8 mouse cellular contexts compared by ENCODE assay signal in genomic region chr2:25333569-25333968, GRCm38 (mm10). TPM values are rescaled to one million over a fixed set of nuclear protein-coding genes. Genes with fewer than 3 reads are reported as not detected.
DNase-seq lines count a peak whose midpoint lies in the region; ATAC-seq and TF ChIP-seq lines count a peak whose summit lies in the region.

No protein-coding gene starts in this region.

- peaks cover 27% of the 10 kb centered on the region for H3K36me3 ChIP-seq in kidney, postnatal 0 days (ENCODE audit: insufficient read depth, low read length)
- peaks cover 44% of the 10 kb centered on the region for H3K36me3 ChIP-seq in embryonic facial prominence, embryonic 12.5 days
- peaks cover 25% of the 10 kb centered on the region for H3K36me3 ChIP-seq in intestine, embryonic 15.5 days
- H3K36me3 ChIP-seq in midbrain, postnatal 0 days (ENCODE audit: insufficient read depth, low read length), result peaks cover 38% of the 10 kb centered on the region

- DNase-seq in kidney, postnatal 0 days (ENCODE audit: low spot score), result no peak
- no peak for DNase-seq in kidney, postnatal 25 days
- no peak for DNase-seq in midbrain, postnatal 0 days (ENCODE audit: low spot score)
- DNase-seq in adipocyte (ENCODE audit: low spot score), result no peak
- DNase-seq in retina, postnatal 1 day, result no peak
- no peak for DNase-seq in frontal cortex, postnatal 36 days (ENCODE audit: low spot score in 2 of 2)

- WGBS in kidney, postnatal 0 days, result 81% methylated on average over 2 of the region's 2 CpGs
- 77% methylated on average over 2 of the region's 2 CpGs for WGBS in embryonic facial prominence, embryonic 12.5 days
- 83% methylated on average over 2 of the region's 2 CpGs for WGBS in intestine, embryonic 15.5 days
- 91% methylated on average over 2 of the region's 2 CpGs for WGBS in midbrain, postnatal 0 days

- H3K27me3 ChIP-seq in kidney, postnatal 0 days (ENCODE audit: insufficient read depth, low read length), result no peaks in the 10 kb centered on the region
- no peaks in the 10 kb centered on the region for H3K27me3 ChIP-seq in embryonic facial prominence, embryonic 12.5 days
- no peaks in the 10 kb centered on the region for H3K27me3 ChIP-seq in intestine, embryonic 15.5 days (replicated peaks)
- H3K27me3 ChIP-seq in midbrain, postnatal 0 days (ENCODE audit: insufficient read depth, low read length), result no peaks in the 10 kb centered on the region

- H3K4me2 ChIP-seq in kidney, postnatal 0 days (ENCODE audit: low read length), result peak overlapping the region; percentile 91
- H3K4me2 ChIP-seq in embryonic facial prominence, embryonic 12.5 days (replicated peaks), result peak overlapping the region; percentile 91
- H3K4me2 ChIP-seq in intestine, embryonic 15.5 days (replicated peaks), result peak overlapping the region; percentile 88
- H3K4me2 ChIP-seq in midbrain, postnatal 0 days (ENCODE audit: low read depth, low read length, poor library complexity, severe bottlenecking), result peak overlapping the region; percentile 87

- no peak overlapping the region for H3K27ac ChIP-seq in kidney, postnatal 0 days
- no peak overlapping the region for H3K27ac ChIP-seq in embryonic facial prominence, embryonic 12.5 days
- no peak overlapping the region for H3K27ac ChIP-seq in intestine, embryonic 15.5 days
- H3K27ac ChIP-seq in midbrain, postnatal 0 days (ENCODE audit: low read depth, low read length), result no peak overlapping the region

- ATAC-seq in kidney, postnatal 0 days (replicated peaks; ENCODE audit: low FRiP score, low read depth), result no peak
- no peak for ATAC-seq in embryonic facial prominence, embryonic 12.5 days (ENCODE audit: insufficient number of reproducible peaks, insufficient read depth, low FRiP score, low TSS enrichment)
- no peak for ATAC-seq in intestine, embryonic 15.5 days
- ATAC-seq in midbrain, postnatal 0 days (ENCODE audit: low FRiP score), result no peak

- H3K9ac ChIP-seq in kidney, postnatal 0 days (ENCODE audit: low read depth, low read length), result peak overlapping the region; percentile 78
- H3K9ac ChIP-seq in embryonic facial prominence, embryonic 12.5 days, result peak overlapping the region; percentile 85
- H3K9ac ChIP-seq in intestine, embryonic 15.5 days, result peak overlapping the region; percentile 83; the same call in 1 of the 2 replicates
- peak overlapping the region; percentile 84 for H3K9ac ChIP-seq in midbrain, postnatal 0 days (replicated peaks; ENCODE audit: low read length, poor library complexity, severe bottlenecking)

- no peaks in the 10 kb centered on the region for H3K9me3 ChIP-seq in kidney, postnatal 0 days (replicated peaks; ENCODE audit: low read length)
- no peaks in the 10 kb centered on the region for H3K9me3 ChIP-seq in embryonic facial prominence, embryonic 12.5 days
- H3K9me3 ChIP-seq in intestine, embryonic 15.5 days, result no peaks in the 10 kb centered on the region
- H3K9me3 ChIP-seq in midbrain, postnatal 0 days (ENCODE audit: low read length), result no peaks in the 10 kb centered on the region

- TF ChIP-seq CTCF in kidney, postnatal 0 days (IDR thresholded peaks at IDR 0.05; ENCODE audit: low read depth), result no peak
- TF ChIP-seq CTCF in midbrain, postnatal 0 days (IDR thresholded peaks at IDR 0.05), result no peak

- H3K4me3 ChIP-seq in kidney, postnatal 0 days (replicated peaks; ENCODE audit: low read depth, low read length), result peak overlapping the region; percentile 56
- peak overlapping the region; percentile 93 for H3K4me3 ChIP-seq in embryonic facial prominence, embryonic 12.5 days
- H3K4me3 ChIP-seq in intestine, embryonic 15.5 days (replicated peaks), result peak overlapping the region; percentile 89
- H3K4me3 ChIP-seq in midbrain, postnatal 0 days (ENCODE audit: low read depth, low read length), result peak overlapping the region; percentile 90

- H3K4me1 ChIP-seq in kidney, postnatal 0 days (replicated peaks; ENCODE audit: insufficient read depth, low read length), result peaks cover 11% of the 10 kb centered on the region; the same call in 1 of the 2 replicates
- peaks cover 15% of the 10 kb centered on the region for H3K4me1 ChIP-seq in embryonic facial prominence, embryonic 12.5 days
- peaks cover 10% of the 10 kb centered on the region for H3K4me1 ChIP-seq in intestine, embryonic 15.5 days (replicated peaks)
- peaks cover 7% of the 10 kb centered on the region; the same call in 1 of the 2 replicates for H3K4me1 ChIP-seq in midbrain, postnatal 0 days (ENCODE audit: insufficient read depth, low read length)

RNA-seq across cellular contexts. Expression of gene Man1b1, which starts 1.4 kb away (rescaled TPM):
- polyA plus RNA-seq in kidney, postnatal 0 days (2015; fragmentation: Nextera tagmentation; extraction: Ambion mirVana), result 57.9 and 59.6 TPM in 2 replicates
- polyA plus RNA-seq in embryonic facial prominence, embryonic 12.5 days (2016; fragmentation: Nextera tagmentation; extraction: Ambion mirVana), result 66.5 and 75.8 TPM in 2 replicates
- polyA plus RNA-seq in intestine, embryonic 15.5 days (2015; fragmentation: Nextera tagmentation; extraction: Ambion mirVana), result 40.2 and 40.8 TPM in 2 replicates
- total RNA-seq in midbrain, postnatal 0 days (2014; rRNA removed), result 58.9 and 60.0 TPM in 2 replicates
- polyA plus RNA-seq in midbrain, postnatal 0 days (2015; fragmentation: Nextera tagmentation; extraction: Ambion mirVana), result 42.2 and 53.1 TPM in 2 replicates

RNA-seq across cellular contexts. Expression of gene Grin1, which starts 14.6 kb away (rescaled TPM):
- 0.58 and 0.66 TPM in 2 replicates for polyA plus RNA-seq in kidney, postnatal 0 days (2015; fragmentation: Nextera tagmentation; extraction: Ambion mirVana)
- polyA plus RNA-seq in embryonic facial prominence, embryonic 12.5 days (2016; fragmentation: Nextera tagmentation; extraction: Ambion mirVana), result 1.0 and 1.9 TPM in 2 replicates
- 1.4 TPM in 2 replicates for polyA plus RNA-seq in intestine, embryonic 15.5 days (2015; fragmentation: Nextera tagmentation; extraction: Ambion mirVana)
- 120 and 146 TPM in 2 replicates for total RNA-seq in midbrain, postnatal 0 days (2014; rRNA removed)
- polyA plus RNA-seq in midbrain, postnatal 0 days (2015; fragmentation: Nextera tagmentation; extraction: Ambion mirVana), result 71.5 and 72.3 TPM in 2 replicates

RNA-seq across cellular contexts. Expression of gene Dpp7, which starts 22.6 kb away (rescaled TPM):
- 28.5 and 31.5 TPM in 2 replicates for polyA plus RNA-seq in kidney, postnatal 0 days (2015; fragmentation: Nextera tagmentation; extraction: Ambion mirVana)
- 25.0 and 27.0 TPM in 2 replicates for polyA plus RNA-seq in embryonic facial prominence, embryonic 12.5 days (2016; fragmentation: Nextera tagmentation; extraction: Ambion mirVana)
- polyA plus RNA-seq in intestine, embryonic 15.5 days (2015; fragmentation: Nextera tagmentation; extraction: Ambion mirVana), result 46.0 and 48.6 TPM in 2 replicates
- 14.9 and 20.3 TPM in 2 replicates for total RNA-seq in midbrain, postnatal 0 days (2014; rRNA removed)
- 22.7 and 26.2 TPM in 2 replicates for polyA plus RNA-seq in midbrain, postnatal 0 days (2015; fragmentation: Nextera tagmentation; extraction: Ambion mirVana)

RNA-seq across cellular contexts. Expression of gene Uap1l1, which starts 31.9 kb away (rescaled TPM):
- 80.5 and 92.8 TPM in 2 replicates for polyA plus RNA-seq in kidney, postnatal 0 days (2015; fragmentation: Nextera tagmentation; extraction: Ambion mirVana)
- polyA plus RNA-seq in embryonic facial prominence, embryonic 12.5 days (2016; fragmentation: Nextera tagmentation; extraction: Ambion mirVana), result 7.9 and 8.9 TPM in 2 replicates
- polyA plus RNA-seq in intestine, embryonic 15.5 days (2015; fragmentation: Nextera tagmentation; extraction: Ambion mirVana), result 105 and 122 TPM in 2 replicates
- total RNA-seq in midbrain, postnatal 0 days (2014; rRNA removed), result 7.9 and 9.9 TPM in 2 replicates
- polyA plus RNA-seq in midbrain, postnatal 0 days (2015; fragmentation: Nextera tagmentation; extraction: Ambion mirVana), result 11.7 and 14.1 TPM in 2 replicates

RNA-seq across cellular contexts. Expression of gene Sapcd2, which starts 38.6 kb away (rescaled TPM):
- polyA plus RNA-seq in kidney, postnatal 0 days (2015; fragmentation: Nextera tagmentation; extraction: Ambion mirVana), result 17.9 and 19.3 TPM in 2 replicates
- polyA plus RNA-seq in embryonic facial prominence, embryonic 12.5 days (2016; fragmentation: Nextera tagmentation; extraction: Ambion mirVana), result 51.4 and 51.6 TPM in 2 replicates
- polyA plus RNA-seq in intestine, embryonic 15.5 days (2015; fragmentation: Nextera tagmentation; extraction: Ambion mirVana), result 46.8 and 48.8 TPM in 2 replicates
- total RNA-seq in midbrain, postnatal 0 days (2014; rRNA removed), result 18.9 and 21.6 TPM in 2 replicates
- 12.7 and 13.4 TPM in 2 replicates for polyA plus RNA-seq in midbrain, postnatal 0 days (2015; fragmentation: Nextera tagmentation; extraction: Ambion mirVana)

Comparison
In these comparisons a context has a peak if more than half of its experiments do, and no peak if none do; other contexts are left out.
1. RNA of gene Grin1, which starts 14.6 kb away (polyA plus RNA-seq): 71.5 to 72.3 TPM in midbrain, postnatal 0 days; 1.4 TPM in intestine, embryonic 15.5 days, 1.0 to 1.9 TPM in embryonic facial prominence, embryonic 12.5 days and 0.58 to 0.66 TPM in kidney, postnatal 0 days; every median in the first group is over 10 times any median in the second.
2. Peak in every context shown above with its lines, with median percentiles within 50 percentile points of each other: H3K4me2 ChIP-seq, H3K4me3 ChIP-seq and H3K9ac ChIP-seq.